Mouse (Mus musculus) right cerebral cortex, postnatal 4 days (tissue): ENCODE data around the gene Lmo4.

Experiments
- DNase-seq: peaks from one replicate; pipeline ENCODE4 v3.0.0-alpha.2; 2022

Gene Lmo4

GRCm38 (mm10) chr3:144203259-144203987 lies 1.6 kb downstream of the Lmo4 start:
- DNase-seq, result no peak

GRCm38 (mm10) chr3:144202574-144203258 lies 2.3 kb downstream of the Lmo4 start:
- DNase-seq, result no peak

DNA sequence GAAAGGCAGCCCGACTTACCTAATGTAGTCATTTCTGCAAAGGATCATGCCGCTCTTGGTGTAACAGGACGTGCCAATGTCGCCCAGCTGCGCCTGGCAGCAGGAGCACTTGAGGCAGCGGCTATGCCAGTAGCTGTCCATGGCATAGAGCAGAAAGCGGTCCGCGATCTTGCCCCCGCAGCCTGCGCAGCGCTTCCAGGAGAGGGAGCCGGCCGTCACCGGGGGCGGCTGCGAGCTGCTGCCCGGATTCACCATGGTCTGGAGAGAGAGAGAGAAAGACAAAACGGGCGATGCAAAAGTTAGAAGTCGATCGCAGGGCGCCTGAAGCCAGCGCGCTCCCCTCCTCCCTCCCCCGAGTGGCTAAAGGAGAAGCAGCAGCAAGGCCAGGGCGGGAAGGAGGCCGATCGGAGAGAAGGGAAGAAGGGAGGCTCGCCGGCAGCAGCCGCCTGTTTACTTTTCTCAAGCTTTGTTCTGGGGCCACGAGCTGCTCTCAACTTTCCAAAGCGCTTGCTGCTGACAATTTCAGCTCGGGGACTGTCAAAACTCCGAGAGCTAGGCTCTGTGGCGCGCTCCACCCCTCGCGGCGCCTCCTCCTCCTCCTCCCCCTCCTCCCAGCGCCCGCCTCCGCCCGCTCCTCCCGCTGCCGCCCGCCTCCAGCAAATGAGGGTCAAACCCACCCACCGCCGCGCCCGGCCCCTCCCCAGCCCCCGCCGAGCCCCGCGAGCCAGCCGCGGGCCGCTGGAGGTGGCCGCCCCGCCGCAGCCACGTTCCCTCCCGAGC lies 3.0 kb downstream of the Lmo4 start:
- DNase-seq, result peak; percentile 78

DNA sequence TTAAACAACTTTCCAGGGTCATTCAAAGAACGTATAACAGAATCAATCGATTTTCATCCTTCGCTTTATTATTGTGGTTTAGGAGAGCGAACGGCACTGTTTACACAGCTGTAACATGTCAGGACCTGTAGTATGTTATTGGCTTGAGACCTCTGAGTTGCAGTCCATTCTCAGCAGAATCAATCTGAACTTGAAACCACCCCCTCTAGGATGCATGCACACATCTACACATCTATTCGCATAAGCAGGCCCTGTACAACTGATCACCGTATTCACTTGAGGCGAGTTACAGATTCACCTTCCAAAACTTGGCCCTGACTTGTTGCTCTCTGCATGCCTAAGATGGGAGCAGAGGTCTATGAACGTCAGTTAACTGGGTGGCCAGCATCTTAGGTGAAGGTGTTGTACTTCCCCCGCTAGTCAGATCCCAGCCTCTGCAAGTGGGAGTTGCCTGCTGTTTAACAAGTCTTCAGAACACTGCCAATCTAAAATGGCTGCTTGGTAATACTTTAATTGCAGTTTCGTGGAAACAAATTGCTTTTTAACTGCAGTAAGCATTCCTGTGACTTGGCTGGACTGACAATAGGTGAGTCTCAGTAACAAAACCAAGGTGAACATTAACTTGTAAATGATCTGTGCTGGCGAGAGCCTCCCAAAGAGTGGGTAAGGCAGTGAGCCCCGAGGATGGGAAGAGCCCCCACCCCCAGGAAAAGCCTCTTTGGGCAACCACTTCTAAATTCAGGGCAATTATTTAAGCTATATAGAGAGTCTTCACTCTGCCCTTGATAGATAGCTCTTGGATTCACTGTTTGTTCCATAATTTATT lies 19.5 kb downstream of the Lmo4 start:
- DNase-seq, result no peak

DNA sequence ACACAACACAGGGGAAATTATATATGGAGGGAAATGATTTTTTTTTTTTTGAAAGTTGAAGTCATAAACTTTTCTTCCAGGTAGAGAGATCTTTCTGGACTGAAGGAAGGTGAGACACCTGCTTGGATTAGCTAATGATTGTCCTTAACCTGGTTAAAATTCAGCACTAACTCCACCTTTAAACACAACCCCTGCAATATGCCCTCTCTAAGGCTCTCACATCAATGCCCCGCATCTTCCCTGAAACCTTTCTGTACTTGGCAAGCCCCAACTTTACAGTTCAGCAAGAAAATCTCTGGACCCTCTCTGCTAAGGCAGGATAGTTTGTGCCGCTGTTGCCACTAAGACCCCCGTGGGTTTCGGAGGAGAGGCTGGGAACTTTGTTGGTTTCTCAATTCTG lies 20.1 kb downstream of the Lmo4 start:
- no peak for DNase-seq

DNA sequence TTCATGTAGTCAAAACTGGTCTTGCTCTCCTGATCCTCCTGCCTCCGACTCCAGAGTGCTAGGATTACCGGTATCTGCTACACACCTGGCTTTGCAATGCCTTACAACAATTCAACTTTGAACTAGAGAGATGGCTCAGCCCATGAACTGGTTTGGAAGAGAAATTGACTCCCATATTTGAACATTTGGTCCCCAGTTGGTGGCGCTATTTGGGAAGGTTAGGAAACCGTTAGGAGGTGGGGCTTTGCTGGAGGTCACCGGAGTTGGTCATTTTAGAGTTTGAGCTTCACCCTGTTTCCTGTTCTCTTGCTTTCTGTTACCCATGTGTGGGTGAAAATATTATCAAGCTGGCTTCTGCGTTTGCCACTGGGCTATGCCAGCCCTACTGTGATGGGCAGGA lies 22.8 kb downstream of the Lmo4 start:
- DNase-seq, result no peak

DNA sequence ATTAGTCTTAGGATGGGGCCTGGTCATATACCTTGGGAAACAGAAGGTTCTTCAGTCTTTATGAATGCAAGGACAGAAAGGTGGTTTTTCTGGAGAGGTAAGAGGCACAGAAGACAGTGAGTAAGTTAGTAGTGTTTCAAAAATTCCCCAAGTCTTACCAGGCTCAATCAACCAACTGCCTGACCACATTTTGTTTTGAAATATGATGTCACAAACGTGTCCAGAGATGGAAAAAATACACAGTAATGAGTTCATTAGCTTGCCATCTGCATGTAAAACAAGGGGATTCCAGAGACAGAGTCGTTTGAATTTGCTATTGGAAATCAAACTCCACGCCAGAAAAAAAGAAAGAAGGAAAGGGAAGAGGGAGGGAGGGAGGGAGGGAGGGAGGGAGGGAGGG lies 26.1 kb downstream of the Lmo4 start:
- no peak for DNase-seq

- no peak for DNase-seq
Observed at GRCm38 (mm10) chr3:144173866-144174588, 31.0 kb downstream of the Lmo4 start.

- no peak for DNase-seq
Observed at GRCm38 (mm10) chr3:144173138-144173537, 31.9 kb downstream of the Lmo4 start.

DNA sequence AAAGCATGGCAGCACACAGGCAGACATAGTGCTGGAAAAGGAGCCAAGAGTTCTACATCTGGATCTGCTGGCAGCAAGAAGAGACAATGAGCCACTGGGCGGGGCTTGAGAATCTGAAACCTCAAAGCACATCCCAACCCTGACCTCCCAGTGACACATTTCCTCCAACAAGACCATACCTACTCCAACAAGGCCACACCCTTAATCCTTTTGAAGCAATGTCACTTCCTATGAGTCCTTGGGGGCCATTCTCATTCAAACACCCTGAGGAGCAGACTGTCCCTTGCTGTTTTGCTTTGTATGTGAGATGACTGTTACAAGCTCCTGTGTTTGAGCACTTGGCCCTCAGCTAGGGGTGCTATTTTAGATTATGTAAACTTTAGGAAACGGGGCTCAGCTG lies 33.3 kb downstream of the Lmo4 start:
- DNase-seq, result no peak

GRCm38 (mm10) chr3:144170539-144170938 lies 34.5 kb downstream of the Lmo4 start:
- DNase-seq, result no peak

- DNase-seq, result no peak
Observed at GRCm38 (mm10) chr3:144166439-144167155, 38.4 kb downstream of the Lmo4 start.

GRCm38 (mm10) chr3:144165439-144165838 lies 39.6 kb downstream of the Lmo4 start:
- DNase-seq, result no peak

DNA sequence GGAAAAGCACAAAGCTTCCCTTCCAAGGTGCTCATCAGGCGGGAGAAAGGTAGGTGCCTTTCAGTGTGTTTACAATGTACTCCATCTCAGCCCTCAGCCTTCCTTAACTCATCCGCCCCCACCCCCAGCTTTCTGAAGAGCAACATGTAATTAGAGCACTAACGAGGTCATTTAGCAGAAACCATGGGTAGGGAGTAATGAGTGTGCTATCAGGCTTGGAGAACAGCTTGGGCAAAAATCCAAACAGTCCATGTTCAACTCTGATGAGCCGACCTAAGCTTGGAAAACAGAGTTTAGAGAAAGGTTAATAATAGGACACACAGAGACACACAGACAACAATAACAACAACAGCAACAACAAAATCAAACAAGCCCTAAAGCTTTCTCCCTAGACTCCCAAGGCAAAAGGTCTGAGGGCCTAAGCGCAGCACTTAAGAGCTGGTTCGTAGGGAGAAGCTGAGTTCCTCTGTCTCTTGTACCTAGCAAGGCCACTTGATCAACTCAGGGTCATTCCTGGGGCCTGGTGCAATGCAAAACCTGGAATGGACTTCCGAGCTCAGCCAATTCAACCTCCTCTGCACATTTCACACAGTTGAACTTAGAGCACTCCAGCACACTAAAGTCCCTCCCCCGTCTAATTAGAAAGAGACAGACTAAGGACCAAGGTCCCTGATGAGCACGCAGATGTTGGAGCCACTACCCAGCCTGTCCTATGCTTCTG lies 40.2 kb downstream of the Lmo4 start:
- DNase-seq, result no peak

GRCm38 (mm10) chr3:144163718-144164117 lies 41.3 kb downstream of the Lmo4 start:
- no peak for DNase-seq

DNA sequence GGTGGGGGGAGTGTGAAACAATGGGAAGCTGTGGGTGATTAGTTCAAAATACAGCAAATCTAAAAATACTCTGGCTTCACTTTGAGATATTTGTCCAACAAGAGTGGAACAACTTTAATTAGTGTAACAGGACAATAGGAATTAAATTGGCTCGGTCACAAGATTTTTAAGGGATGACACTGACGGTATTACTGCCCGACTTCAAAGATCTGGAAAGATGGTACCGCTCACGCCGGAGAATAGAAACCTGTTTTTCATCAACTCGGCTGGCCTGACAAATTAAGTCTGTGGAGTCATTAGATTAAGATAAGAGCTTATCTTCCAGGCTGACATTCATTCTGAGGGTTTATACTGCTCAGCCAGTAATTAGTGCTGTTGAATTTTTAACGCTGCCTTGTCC lies 42.9 kb downstream of the Lmo4 start:
- no peak for DNase-seq

DNA sequence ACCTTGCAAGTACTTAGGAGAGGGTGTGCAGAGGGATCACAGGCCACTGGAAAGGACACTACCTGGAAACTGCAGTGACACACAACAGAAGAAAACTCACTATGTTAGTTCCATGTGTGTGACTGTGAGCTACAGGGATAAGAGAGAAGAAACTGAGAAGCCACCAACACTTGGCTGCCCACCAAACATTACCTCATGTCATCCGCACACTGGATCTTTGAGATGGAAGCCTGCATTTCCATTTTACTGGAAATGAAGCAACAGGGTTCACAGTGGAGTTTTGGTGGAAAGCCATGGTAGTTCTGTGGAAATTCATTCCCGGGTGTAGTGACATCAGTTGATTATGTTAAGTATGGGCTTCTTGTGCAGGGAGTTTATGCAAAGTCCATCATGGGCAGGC lies 43.8 kb downstream of the Lmo4 start:
- DNase-seq, result no peak

GRCm38 (mm10) chr3:144155746-144156145 lies 49.3 kb downstream of the Lmo4 start:
- DNase-seq, result no peak

DNA sequence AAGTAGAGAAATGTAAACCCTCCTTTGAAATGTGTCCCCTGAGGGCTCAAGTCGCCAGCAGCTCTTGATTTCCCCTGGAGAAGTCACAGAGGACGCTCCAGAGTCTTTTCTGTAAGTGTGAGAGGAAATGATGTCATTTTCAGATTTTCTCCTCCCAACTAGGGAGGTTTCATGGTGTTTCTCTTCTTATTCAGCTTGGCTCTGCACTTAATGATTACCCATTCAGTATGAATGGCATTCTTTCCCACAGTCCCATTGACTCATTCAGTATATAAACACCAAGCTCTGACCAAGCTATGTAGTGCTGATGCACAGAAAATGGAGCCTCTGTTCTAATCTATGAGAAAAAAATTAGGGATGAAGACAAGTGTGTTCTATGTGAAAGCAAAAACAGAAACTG lies 51.6 kb downstream of the Lmo4 start:
- DNase-seq, result no peak

GRCm38 (mm10) chr3:144151001-144151400 lies 54.0 kb downstream of the Lmo4 start:
- DNase-seq, result no peak

DNA sequence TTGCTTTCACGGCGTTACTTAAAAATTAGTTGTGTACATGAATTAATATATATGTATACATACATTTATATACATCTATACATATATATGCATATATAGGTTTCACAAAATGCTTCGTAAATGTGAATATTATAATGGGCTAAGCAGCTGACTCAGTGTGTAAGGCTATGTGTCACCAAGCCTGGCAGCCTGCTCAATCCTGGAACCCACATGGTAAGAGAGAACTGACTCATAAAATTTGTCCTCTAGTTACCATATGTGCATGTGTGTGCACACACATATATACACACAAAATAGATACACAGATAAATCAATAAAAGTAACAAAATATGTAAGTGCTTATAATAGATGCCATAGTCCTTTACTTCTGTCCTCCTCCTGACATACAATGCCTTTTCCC lies 56.8 kb downstream of the Lmo4 start:
- no peak for DNase-seq
